Mouse (Mus musculus) frontal cortex, adult 2 months (tissue): ENCODE data around the gene Polr1a. TPM values are rescaled to one million over a fixed set of nuclear protein-coding genes. Genes with fewer than 3 reads are reported as not detected.
"Not testable (repeated sequence)": the region's sequence is repeated elsewhere in the genome, so short reads cannot be mapped to it uniquely, and the experiment has no call there.

Experiments used
- DNase-seq, 2 experiments: peaks; one replicate each; pipeline ENCODE4 v3.0.0; 2022; ENCODE audit warnings: low spot score in 1 of 2; ENCODE audit errors: extremely low spot score in 1 of 2
- polyA plus RNA-seq: library from polyadenylated mRNA; depleted of rRNA; stranded (reverse); fragments of >200 nt; gene quantifications from 2 replicates; pipeline ENCODE4 v1.2.3, GENCODE M21; 2012; rRNA removed

Polr1a gene
- 15.8 and 18.0 TPM in 2 replicates for polyA plus RNA-seq

DNA sequence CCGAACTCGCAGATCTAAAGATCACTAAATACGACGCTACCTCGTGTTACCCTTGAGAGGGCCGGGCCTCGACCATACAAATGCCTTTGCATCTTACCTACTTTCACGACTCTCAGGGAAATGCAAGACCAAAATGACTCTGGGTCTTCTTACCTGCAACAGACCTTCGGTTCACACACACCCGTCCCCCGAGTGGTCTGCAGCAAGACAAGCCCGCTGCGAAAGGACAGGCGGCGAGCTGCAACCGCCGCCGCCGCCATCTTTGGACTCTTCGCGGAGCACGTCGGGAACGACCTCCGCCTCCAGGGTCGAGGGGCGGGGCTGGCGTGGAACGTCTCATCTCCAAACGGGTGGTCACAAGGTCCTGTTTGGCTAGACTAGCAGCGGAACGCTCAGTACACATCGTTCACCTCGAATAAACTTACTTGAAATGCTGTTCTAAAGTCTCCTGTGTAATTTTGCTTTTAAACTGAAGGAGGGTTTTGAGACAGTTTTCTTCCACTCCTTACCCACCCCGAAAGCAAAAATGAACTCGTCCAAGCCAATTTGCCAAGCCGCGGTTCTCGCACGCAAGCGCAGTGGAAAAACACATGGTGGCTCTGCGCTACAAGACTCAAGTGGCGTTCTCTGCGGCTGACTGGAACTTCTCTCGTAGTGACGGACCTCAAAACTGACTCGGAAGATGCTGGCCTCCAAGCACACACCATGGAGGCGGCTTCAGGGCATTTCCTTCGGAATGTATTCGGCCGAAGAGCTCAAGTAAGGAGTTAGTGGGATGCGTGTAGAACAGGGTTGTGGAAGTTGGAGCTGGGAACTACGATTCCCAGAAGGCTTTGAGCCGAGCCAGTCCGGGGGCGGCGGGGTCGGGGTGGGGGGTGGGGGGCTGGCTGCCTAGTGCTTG lies at the start of gene Polr1a, which contains the start of gene Ptcd3:
Gene Polr1a (plus strand): TSS at position 573 of the 901 bp plus-strand sequence.
Gene Ptcd3 (minus strand): TSS at position 270 of the 901 bp plus-strand sequence.
- DNase-seq: peak; percentile 84 to 93

DNA sequence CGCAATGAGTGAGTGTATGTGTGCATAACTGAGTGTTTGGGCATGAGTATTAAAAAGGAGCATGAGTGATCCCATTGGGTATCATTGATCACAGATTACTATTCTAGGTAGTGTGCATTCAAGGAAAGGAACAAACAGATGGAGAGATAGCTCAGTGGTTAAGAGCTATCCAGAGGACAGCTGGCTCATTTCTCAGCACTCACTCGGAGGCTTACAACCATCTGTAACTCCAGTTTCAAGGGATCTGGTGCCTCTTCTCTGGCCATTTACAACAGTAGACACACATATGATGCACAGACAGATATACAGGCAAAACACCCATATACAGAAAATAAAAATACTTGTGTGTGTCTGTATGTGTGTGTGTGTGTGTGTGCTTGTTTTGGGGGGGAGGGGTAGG lies 41.1 kb upstream of the Polr1a start:
- DNase-seq: no peak

DNA sequence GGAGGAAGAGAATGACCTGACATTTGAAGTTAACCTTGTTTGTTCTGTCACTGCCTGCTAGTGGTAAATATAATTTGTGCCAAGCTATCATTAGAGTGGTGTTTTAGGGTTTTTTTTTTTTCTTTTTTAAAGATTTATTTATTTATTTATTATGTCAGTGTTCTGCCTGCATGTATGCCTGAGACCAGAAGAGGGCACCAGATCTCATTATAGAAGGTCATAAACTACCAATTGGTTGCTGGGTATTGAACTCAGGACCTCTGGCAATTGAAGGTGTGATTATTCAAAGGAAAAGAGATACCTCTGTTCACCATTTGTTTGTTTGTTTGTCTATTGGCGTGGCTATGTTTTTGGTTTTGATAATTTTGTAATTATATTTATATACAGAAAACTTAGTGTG lies 40.0 kb upstream of the Polr1a start:
- DNase-seq: no peak

DNA sequence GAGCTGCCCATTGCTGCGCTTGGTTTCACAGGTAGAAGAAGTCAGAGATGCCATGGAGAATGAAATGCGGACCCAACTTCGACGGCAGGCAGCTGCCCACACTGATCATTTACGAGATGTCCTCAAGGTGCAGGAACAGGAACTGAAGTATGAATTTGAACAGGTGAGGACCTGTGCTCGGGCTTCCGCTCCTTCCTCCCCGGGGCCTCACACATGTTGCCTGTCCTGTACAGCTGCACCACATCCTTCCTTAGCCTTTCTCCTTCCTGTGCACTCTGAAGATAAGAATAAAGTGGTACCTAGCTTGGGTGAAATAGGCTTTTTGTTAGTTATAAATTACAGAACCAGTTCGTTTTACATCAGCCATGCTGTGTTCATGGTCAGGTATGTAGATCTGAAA lies 37.5 kb upstream of the Polr1a start:
- DNase-seq: no peak

DNA sequence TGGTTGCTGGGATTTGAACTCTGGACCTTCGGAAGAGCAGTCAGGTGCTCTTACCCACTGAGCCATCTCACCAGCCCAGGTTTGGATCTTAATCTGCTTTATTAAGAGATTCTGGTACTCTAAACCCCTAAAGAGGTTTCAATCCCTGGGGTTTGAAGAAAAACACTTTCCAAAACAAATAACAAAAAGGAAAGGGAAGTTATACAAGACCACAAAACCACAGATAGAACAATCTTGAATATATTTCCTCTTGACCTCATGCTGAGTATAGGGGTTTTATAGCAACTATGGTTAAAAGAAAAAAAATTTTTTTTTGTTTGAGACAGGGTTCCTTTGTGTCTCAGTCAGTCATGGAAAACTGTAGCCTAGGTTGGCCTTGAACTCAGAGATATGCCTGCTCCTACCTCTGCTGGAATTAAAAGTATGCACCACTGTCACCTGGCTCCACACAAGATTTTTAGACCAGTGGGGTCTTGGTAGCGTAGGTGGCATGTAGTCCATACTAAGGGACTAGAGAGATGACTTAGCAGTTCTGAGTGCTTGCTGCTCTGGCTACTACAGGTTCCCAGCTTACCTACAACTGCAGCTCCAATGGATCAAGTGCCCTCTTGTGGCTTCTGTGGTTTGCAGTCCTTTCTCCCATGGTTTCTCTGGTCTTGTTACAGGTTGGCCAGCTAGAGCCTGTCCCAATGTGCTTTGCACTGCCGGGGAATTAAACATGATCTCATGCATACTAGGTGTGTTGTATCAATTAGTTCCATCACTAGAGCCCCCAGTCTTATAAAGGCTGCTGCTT lies 30.7 kb upstream of the Polr1a start:
- no peak for DNase-seq

DNA sequence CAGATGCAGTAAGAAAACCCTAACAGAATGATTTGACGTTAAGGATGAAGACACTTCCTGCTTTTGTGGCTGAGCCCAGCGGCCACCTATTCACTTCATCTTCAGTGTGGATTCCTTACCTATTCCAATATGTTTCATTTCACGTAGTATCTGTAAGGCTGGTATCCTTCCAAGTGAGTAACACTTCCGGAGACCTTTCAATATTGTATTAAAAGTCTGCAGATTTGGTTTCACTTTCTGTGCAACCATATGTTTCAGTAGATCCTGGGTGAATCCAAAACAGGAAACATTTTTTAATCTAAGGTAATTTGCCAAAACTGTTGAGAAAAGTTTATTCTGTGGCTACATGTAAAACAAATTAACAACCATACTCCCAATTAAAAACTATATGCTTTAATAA lies 15.6 kb upstream of the Polr1a start:
- DNase-seq: no peak

DNA sequence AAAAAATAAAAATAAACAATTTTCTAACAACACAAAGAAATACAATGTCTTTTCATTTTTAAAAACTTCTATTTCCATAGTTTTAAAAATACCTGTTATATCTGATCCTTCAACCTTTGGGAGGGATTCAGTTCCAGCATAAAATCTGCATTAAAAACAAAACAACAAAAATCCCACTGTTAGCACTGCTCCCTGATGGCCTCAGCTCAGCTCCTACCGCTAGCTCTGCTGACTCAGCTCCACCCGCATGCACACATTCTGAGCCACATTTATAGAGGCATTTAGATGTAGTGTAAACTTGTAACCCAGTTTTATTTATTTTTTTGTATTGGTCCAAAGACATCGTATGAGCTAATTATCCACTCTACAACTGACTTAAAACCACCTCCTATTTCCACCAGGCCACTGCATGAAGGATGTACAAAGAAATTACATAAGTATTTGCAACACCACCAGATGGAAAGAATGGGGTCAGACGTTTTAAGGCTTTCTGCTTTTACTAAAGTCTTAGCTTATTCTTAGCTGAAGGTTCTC lies 1.1 kb upstream of the Polr1a start:
- DNase-seq: no peak

DNA sequence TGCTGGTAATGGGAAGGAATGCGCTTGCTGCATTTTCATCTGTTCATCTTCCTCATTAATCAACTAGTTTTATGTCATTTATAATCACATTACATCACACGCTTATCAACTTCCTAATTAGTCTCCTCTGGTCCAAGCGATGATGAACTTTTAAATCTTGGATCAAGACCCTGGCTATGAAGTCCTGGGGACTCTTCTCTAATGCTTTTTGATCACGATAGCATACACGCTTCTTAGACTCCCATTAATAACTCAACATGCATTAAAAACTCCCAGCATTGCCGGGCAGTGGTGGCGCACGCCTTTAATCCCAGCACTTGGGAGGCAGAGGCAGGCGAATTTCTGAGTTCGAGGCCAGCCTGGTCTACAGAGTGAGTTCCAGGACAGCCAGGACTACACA lies 531 bp downstream of the Polr1a start:
- no peak for DNase-seq

DNA sequence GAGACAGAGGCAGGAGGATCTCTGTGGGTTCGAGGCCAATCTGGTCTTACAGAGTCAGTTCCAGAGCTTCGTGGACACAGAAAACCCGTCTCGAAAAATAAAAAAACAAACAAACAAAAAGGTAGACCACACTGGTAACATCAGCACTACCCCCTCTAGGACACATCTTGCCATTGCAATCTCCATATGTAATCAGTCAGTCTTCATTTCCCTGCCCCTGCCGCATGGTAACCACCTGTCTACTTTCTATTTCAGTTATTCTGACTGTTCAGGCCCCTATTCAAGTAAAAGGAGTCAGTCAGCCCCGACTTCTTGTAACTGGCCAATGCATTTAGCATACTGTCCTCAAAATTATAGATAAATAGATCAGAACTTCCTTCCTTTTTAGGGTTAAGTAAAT lies 987 bp downstream of the Polr1a start:
- no peak for DNase-seq

DNA sequence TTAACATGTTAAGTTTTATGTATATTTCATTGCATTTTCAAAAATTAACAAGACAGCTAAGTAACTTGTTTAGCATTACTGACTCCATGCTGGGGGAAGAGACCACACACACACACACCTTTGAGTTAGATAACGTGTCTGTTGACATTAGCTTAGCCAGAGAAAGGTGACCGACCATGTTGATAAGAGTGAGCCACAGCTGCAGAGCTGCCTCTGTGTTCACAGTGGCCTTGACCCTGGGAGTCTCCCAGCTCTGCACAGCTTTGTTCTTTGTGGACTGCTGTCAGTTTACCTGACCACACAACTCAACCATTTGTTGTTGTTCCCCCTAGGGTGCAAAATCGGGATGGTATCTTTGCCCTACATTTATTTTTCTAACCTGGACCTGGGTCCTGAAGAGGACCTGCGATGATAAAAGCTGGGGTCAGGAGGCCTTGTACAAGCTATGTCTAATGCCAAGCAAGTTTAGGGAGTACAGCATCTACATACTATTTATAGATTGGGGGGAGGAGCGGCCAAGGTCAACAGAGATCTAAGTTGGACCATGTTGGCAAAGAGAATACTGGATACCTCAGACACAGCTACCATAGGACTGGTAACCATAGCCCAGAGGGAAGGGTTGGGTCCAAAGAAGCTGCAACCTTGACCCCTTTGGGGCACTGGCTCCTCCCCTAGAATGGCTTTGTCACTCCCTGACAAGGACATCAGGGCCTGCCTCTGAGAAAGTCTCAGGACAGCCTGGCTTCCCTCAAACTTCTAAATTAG lies 3.0 kb downstream of the Polr1a start:
- DNase-seq: no peak

DNA sequence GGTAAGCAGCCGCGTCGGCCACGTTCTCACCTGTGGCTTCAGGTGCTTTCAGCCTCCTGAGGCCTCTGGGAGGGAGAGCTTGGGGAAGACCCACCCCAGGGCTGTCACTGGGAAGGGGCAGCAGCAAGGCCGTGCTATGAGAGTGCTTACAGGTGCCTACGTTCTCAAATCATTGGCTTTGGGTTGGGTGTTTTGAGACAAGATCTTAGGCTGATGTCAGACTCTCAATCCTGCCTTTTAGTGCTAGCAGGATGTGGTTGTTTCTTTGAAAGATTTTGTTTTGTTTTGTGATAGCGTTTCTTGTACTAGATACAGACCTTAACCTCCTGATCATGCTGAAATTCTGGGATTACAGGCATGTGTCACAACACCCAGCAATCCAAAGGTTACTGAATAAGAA lies 11.9 kb downstream of the Polr1a start:
- DNase-seq: no peak

DNA sequence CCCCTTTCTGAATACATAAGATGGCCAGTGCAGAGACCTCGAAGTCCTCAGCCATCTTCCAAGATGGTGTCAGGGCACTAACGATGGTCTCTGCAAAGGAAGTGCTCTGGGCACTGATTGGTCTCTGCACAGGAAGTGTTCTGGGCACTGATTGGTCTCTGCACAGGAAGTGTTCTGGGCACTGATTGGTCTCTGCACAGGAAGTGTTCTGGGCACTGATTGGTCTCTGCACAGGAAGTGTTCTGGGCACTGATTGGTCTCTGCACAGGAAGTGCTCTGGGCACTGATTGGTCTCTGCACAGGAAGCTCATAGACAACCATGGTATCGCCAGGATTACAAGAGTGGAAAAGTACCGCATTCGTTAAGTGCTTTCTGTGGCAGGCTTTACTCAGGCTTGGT lies 16.4 kb downstream of the Polr1a start:
- not testable (repeated sequence) for DNase-seq

DNA sequence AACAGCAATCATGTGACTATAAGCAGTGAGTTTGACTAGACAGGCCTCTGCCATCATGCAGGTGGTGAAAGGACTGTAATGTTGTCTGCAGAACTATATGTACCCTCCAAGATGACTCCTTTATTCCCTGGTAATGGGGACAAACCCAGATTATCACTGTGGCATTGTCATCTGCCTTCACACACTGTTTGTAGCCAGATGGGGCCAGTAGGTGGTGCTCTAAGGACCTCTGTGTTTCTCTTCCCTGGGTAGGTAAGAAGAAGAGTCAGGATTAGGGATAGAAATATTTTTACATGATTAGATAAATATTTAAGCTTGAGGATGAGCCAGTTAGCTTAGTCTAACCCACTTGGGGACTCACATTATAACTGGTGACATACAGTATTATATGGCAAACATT lies 19.1 kb downstream of the Polr1a start:
- DNase-seq: peak in 1 of 2 experiments; percentile 83

DNA sequence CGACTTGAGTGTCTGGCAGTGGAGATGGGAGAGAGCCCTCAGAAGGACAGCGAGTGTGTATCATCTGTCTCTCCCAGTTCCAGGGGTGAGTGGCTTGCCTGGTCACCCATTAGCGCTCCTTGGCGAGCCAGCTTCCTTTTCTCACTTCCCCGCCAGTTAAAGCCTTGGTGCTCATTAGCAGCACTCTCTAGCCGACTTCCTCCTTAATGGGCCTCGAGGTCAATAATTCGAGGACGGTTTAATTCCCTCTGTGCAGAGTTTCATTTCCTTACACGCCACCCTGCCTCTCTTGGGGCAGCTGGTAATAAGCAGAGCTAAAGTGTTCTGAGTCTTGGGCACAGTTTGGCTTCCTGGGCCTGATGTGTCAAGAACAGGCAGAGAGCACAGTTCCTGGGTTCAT lies 21.2 kb downstream of the Polr1a start:
- DNase-seq: peak in 1 of 2 experiments; percentile 9

DNA sequence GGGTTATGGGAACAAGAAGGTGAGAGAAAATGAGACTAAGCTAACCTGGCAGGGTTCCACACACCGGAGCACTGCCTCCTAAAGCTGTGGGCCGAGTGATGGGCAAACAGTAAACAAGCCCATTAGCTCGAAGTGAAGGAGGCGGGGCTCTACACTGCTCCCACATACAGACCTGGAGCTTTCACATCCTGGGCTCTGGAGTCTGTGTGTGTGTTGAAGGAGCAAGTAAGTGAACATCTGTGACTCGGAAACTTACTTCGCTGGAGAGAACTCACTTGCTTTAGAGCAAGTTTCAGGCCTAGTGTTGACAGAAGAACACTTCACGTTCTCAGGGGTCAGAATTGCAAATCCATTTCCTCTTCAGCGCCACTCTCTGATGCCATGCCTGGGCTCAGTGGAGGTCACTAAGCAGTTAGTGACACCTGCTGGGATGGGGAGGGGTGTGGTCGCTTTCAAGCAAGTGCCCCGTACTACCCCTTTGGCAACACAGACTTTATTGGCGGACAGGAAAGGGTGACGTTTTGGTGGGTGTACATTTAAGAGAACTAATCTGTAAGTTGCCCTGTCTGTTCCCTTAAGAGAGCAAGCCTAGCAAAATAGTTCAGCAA lies 22.1 kb downstream of the Polr1a start:
- DNase-seq: no peak

DNA sequence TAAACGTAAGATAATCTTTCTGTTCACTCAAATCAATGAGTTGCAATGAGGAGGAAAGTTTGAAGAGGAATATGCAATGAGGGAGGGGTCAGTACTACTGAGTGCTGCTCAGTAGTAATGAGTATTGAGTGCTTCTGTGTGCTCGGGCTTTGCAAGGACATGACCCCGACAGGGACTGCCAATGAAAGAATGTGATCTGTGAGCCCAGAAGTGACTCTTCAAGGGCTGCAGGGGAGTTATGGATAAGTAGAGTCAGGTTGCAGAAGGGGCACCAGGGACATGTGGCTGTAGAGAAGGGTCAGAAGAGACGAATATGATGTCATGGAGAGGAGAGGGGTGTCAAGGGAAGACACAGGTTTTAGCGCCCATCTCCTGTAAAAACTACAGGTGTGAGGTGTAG lies 23.5 kb downstream of the Polr1a start:
- DNase-seq: no peak

DNA sequence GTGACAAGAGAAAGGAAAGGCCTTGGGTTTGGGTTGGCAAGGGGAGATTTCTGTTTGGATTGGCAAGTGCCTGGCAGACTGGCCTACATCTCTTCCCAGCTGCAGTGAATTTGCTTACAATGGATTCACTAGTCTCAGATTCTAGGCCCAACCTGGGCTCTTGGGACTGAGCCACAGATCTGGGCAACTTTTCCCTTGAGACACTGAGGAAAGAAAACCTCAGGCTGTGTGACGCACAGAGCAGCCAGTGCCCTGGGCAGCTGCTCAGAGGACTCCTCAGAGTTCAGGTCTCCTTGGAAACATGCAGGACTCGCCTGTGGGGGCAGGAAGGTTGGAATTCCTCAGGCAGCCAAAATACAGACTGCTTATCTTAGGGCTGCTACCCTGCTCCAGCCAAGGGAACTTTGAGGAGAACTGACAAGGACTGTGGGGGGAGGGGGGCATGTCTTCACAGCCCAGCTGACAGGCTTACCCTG lies 25.3 kb downstream of the Polr1a start:
- peak in 1 of 2 experiments; percentile 8 for DNase-seq

DNA sequence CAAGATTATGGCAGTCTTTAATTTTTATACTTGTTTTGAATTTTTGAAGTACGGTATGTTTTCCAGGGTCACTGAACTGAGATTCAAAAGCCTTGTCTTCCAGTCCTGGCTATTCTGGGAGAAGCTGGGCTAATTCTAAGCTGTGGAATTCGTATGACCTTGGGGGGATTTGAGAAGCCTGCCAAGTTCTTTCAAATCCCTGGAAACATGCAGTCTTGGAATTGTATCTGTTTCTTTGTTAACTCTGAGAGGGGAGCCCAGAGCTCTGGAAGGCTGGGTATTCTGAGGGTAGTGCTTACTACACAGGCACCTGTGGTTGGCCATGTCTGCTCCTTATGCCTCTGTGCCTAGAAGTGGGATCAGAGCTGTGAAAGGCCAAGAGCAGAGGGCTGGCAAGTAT lies 26.9 kb downstream of the Polr1a start:
- no peak for DNase-seq

DNA sequence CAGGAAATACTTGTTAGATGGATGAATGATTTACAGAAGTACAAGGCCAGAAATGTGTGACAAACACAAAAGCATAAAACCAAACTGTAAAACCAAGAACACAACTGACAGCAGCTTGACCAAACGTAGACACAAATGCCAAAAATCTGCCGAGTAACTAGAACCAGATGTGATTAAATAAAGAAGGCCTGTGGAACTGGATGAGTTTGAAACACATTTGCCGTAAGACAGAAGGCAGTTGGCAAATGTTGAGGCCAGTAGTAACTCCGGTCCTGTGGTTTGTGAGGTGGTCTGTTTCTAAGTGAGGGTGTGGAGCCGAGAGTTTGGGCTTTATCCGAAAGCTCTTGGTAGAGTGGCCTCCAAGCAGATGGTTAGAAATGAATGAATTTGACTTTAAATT lies 32.1 kb downstream of the Polr1a start:
- DNase-seq: no peak

DNA sequence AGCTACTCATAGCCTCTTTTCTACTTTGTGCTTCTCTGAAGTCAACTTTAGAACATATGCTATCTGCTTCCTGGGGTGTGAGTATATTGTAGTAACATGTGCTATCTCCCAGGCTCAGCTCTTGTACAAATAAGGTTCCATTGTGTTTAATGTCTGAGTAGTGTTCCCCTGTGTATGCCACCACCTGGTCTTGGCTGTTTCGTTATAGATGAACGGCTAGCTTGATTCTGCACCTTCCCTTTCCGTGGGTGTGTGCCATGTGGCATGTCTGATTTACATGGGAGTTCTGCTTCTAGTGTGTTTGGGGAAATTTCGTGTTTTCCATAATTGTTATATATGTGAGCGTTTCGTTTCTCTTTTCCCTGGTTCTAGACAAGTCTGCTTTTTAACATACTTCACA lies 36.2 kb downstream of the Polr1a start:
- peak in 1 of 2 experiments; percentile 16 for DNase-seq
